Mouse (Mus musculus) MEL (cell line): Measurements from ENCODE around the gene Fam173a. TPM values are rescaled to one million over a fixed set of nuclear protein-coding genes. Genes with fewer than 3 reads are reported as not detected.

Source experiments
- DNase-seq: peaks from one replicate; pipeline ENCODE4 v3.0.0; 2011; ENCODE audit warnings: low read depth, low spot score
- H3K27ac ChIP-seq: 2 replicates; pipeline ENCODE4 v1.5.1; 2012; ENCODE audit warnings: low read depth, mild to moderate bottlenecking, control low read depth, low read length, moderate library complexity; ENCODE audit not compliant: control insufficient read depth
- H3K27me3 ChIP-seq, 2 experiments: fragments of 150-350 bp in 1 of 2; sonication (generic) in 1 of 2; 2 replicates each; pipeline ENCODE4 v1.6.1; 2012; ENCODE audit warnings: low read length in 2 of 2, mild to moderate bottlenecking in 2 of 2, improper control_type of control experiment in 1 of 2, moderate library complexity in 1 of 2; ENCODE audit not compliant: insufficient read depth in 2 of 2, control insufficient read depth in 1 of 2
- H3K36me3 ChIP-seq, 2 experiments: 2 replicates each; pipeline ENCODE4 v1.6.1; 2012 to 2014; ENCODE audit warnings: low read length in 2 of 2, improper control_type of control experiment in 1 of 2, inconsistent platforms in 1 of 2, mild to moderate bottlenecking in 1 of 2; ENCODE audit not compliant: insufficient read depth in 2 of 2, control insufficient read depth in 1 of 2
- H3K4me1 ChIP-seq, 2 experiments: fragments of 150-350 bp in 1 of 2; sonication (generic) in 1 of 2; 2 replicates each; pipeline ENCODE4 v1.6.1; 2012; ENCODE audit warnings: low read length in 2 of 2, improper control_type of control experiment in 1 of 2, mild to moderate bottlenecking in 1 of 2; ENCODE audit not compliant: insufficient read depth in 2 of 2, control insufficient read depth in 1 of 2
- H3K4me3 ChIP-seq, 2 experiments: fragments of 150-350 bp in 1 of 2; sonication (generic) in 1 of 2; 2 replicates each; pipeline ENCODE4 v1.5.1; 2012; ENCODE audit warnings: low read depth in 2 of 2, low read length in 2 of 2, mild to moderate bottlenecking in 2 of 2, moderate library complexity in 2 of 2, control low read depth in 1 of 2, improper control_type of control experiment in 1 of 2; ENCODE audit not compliant: control insufficient read depth in 1 of 2, insufficient read depth in 1 of 2
- H3K79me2 ChIP-seq: 2 replicates; pipeline ENCODE4 v1.6.1; 2012; ENCODE audit warnings: mild to moderate bottlenecking, low read length, moderate library complexity; ENCODE audit not compliant: control insufficient read depth, poor library complexity, insufficient read depth
- H3K9ac ChIP-seq: 2 replicates; pipeline ENCODE4 v1.6.1; 2012; ENCODE audit warnings: low read depth, mild to moderate bottlenecking, control low read depth, low read length, moderate library complexity; ENCODE audit not compliant: control insufficient read depth, poor library complexity, severe bottlenecking
- H3K9me3 ChIP-seq: fragments of 150-350 bp; sonication (generic); replicated peaks from 2 replicates; pipeline ENCODE4 v1.6.1; 2012; ENCODE audit warnings: mild to moderate bottlenecking, low read length, improper control_type of control experiment, moderate library complexity; ENCODE audit not compliant: insufficient read depth
- BHLHE40 ChIP-seq: IDR thresholded peaks from 2 replicates; pipeline ENCODE4 v1.6.1; 2012; ENCODE audit warnings: low read depth, mild to moderate bottlenecking, inconsistent platforms, low read length, improper control_type of control experiment, borderline replicate concordance
- E2F4 ChIP-seq: IDR thresholded peaks from 2 replicates; pipeline ENCODE4 v1.6.1; 2011; ENCODE audit warnings: low read depth, low read length, improper control_type of control experiment, borderline replicate concordance
- ELF1 ChIP-seq: IDR thresholded peaks from 2 replicates; pipeline ENCODE4 v1.6.1; 2014; ENCODE audit warnings: low read depth, mild to moderate bottlenecking, inconsistent platforms, low read length, improper control_type of control experiment, moderate library complexity
- GABPA ChIP-seq: IDR thresholded peaks from 2 replicates; pipeline ENCODE4 v1.6.1; 2012; ENCODE audit warnings: low read depth, mild to moderate bottlenecking, inconsistent platforms, low read length, improper control_type of control experiment, moderate library complexity
- GATA1 ChIP-seq: IDR thresholded peaks from 2 replicates; pipeline ENCODE4 v1.6.1; 2011; ENCODE audit warnings: low read depth, low read length, improper control_type of control experiment
- HCFC1 ChIP-seq: IDR thresholded peaks from 2 replicates; pipeline ENCODE4 v1.6.1; 2012; ENCODE audit warnings: low read depth, mild to moderate bottlenecking, inconsistent platforms, low read length, improper control_type of control experiment, moderate library complexity
- JUND ChIP-seq: IDR thresholded peaks from 2 replicates; pipeline ENCODE4 v1.6.1; 2011; ENCODE audit warnings: low read depth, mild to moderate bottlenecking, improper control_type of control experiment, low read length
- MAZ ChIP-seq: IDR thresholded peaks from 2 replicates; pipeline ENCODE4 v1.6.1; 2012; ENCODE audit warnings: low read depth, mild to moderate bottlenecking, inconsistent platforms, low read length, improper control_type of control experiment
- MEF2A ChIP-seq: IDR thresholded peaks from 2 replicates; pipeline ENCODE4 v1.6.1; 2014; ENCODE audit warnings: low read depth, mild to moderate bottlenecking, inconsistent platforms, low read length, improper control_type of control experiment; ENCODE audit not compliant: poor library complexity, insufficient replicate concordance, severe bottlenecking; ENCODE audit errors: extremely low read depth
- MYC ChIP-seq: IDR thresholded peaks from 2 replicates; pipeline ENCODE4 v1.6.1; 2011; ENCODE audit warnings: low read depth, mild to moderate bottlenecking, low read length, improper control_type of control experiment, moderate library complexity
- POLR2AphosphoS5 ChIP-seq: IDR thresholded peaks from 2 replicates; pipeline ENCODE4 v1.6.1; 2012; ENCODE audit warnings: low read depth, borderline replicate concordance, mild to moderate bottlenecking, inconsistent platforms, low read length, moderate library complexity, mixed read lengths
- SMC3 ChIP-seq: IDR thresholded peaks from 2 replicates; pipeline ENCODE4 v1.6.1; 2011; ENCODE audit warnings: low read depth, low read length, improper control_type of control experiment
- ZMIZ1 ChIP-seq: IDR thresholded peaks from 2 replicates; pipeline ENCODE4 v1.6.1; 2012; ENCODE audit warnings: low read depth, mild to moderate bottlenecking, inconsistent platforms, low read length, improper control_type of control experiment, moderate library complexity
- ZNF384 ChIP-seq: IDR thresholded peaks from 2 replicates; pipeline ENCODE4 v1.6.1; 2012; ENCODE audit warnings: low read depth, mild to moderate bottlenecking, inconsistent platforms, low read length, improper control_type of control experiment
- polyA plus RNA-seq, 2 experiments: library from polyadenylated mRNA; stranded (reverse) in 1 of 2; unstranded in 1 of 2; fragments of >175 nt in 1 of 2; fragments of >200 nt in 1 of 2; gene quantifications; 2 replicates each; pipeline versions ENCODE4 v1.2.1 to v1.2.4; 2012; ENCODE audit warnings: low replicate concordance in 2 of 2, low read depth in 1 of 2; ENCODE audit not compliant: insufficient read length in 2 of 2, insufficient read depth in 1 of 2, missing spikeins in 1 of 2
- total RNA-seq: library from RNA; depleted of rRNA; stranded (reverse); fragments of 300-350 nt; gene quantifications from 2 replicates; pipeline ENCODE4 v1.2.3, GENCODE M21; 2012

Fam173a gene
- total and polyA plus RNA-seq, 3 experiments = 36.6 to 39.0 TPM; not detected in 1

DNA sequence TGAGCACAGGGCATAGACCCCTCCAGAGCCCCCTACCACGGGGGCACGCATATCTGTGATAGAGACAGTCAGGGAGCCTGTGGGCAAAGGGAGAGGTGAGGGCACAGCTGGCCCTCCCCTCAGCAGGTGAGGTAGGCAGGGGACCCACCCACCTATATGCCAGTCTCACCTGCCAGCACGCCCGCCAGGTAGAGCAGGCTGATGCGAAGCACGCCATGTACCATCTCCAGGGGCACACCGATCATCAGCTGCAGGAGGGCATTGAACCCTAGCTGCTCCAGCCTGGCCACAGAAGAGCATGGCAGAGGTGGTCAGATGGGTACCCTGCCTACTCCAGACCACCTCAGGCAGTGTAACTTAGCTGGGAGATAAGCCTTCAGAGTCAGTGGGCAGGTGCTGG lies 42.6 kb upstream of the Fam173a start:
- Histone ChIP-seq H3K9ac (no peak overlapping the region), H3K9me3 (no peaks in the 10 kb centered on the region), H3K4me1 (peaks cover 2 to 21% of the 10 kb centered on the region in 2 experiments; a peak in 3 of 4 replicates)
- TF ChIP-seq JUND = no peak
- TF ChIP-seq SMC3 = no peak
- no peak for TF ChIP-seq GABPA
- no peak for TF ChIP-seq ELF1
- no peak for TF ChIP-seq POLR2AphosphoS5
- no peak for TF ChIP-seq GATA1
- no peak for TF ChIP-seq E2F4
- TF ChIP-seq ZMIZ1 = no peak
- TF ChIP-seq MEF2A = no peak
- TF ChIP-seq MAZ = no peak
- TF ChIP-seq, all 39 proteins: peak for 0
- Histone ChIP-seq H3K27ac (no peak overlapping the region), H3K79me2 (peaks cover 40% of the 10 kb centered on the region), H3K27me3 (no peaks in the 10 kb centered on the region), H3K4me3 (no peak overlapping the region), H3K36me3 (peaks cover 0 to 6% of the 10 kb centered on the region in 2 experiments; a peak in 2 of 4 replicates)
- no peak for DNase-seq

DNA sequence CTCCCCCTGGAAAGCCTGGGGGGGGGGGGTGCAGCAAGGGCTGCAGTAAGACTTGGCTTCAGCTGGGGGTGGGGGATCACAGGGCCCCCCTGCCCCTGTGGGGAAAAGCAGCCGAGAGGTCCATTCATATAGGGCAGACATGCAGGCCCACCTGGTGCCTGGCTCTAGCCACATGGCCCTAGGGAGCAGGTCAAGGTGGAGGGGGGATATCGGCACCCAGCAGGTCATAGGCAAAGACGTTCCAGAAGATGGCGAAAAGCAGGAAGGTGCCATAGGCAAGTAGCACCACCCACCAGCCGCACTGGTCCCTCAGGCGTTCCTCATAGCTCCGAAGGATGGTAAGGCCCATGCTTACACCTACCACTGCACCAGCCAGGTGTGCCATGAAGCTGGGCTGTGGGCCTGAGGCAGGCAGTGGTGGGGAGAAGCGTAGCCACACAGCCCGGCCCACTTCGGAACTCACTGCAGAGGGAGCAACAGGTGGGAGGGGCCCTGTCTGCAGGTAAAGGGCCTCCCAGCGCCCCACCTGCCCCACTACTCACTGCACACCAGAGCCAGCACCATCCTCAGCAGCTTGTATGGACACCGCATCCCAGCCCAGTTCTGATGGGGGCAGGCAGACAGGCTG lies 42.0 kb upstream of the Fam173a start:
- no peak overlapping the region; the same call in 1 of the 2 replicates for H3K9ac ChIP-seq
- H3K36me3 ChIP-seq = peaks cover 0 to 9% of the 10 kb centered on the region in 2 experiments; a peak in 2 of 4 replicates
- H3K27ac ChIP-seq = no peak overlapping the region
- TF ChIP-seq BHLHE40 (no peak), HCFC1 (no peak), MYC (no peak), ZNF384 (no peak), GABPA (no peak)
- TF ChIP-seq, all 39 proteins: peak for 0
- Histone ChIP-seq H3K4me1 (peaks cover 2 to 27% of the 10 kb centered on the region in 2 experiments; a peak in 3 of 4 replicates), H3K4me3 (no peak overlapping the region), H3K79me2 (peaks cover 44% of the 10 kb centered on the region), H3K27me3 (no peaks in the 10 kb centered on the region), H3K9me3 (no peaks in the 10 kb centered on the region)
- no peak for DNase-seq
